Mouse (Mus musculus) left cerebral cortex, adult 8-10 months (tissue): ENCODE results near the gene Mrps9. TPM values are rescaled to one million over a fixed set of nuclear protein-coding genes. Genes with fewer than 3 reads are reported as not detected.
A peak's percentile ranks its signal among the peaks of the same experiment; 100 is the strongest.
"Not testable (repeated sequence)": the region's sequence is repeated elsewhere in the genome, so short reads cannot be mapped to it uniquely, and the experiment has no call there.

Experiments
- DNase-seq, 2 experiments: peaks; one replicate each; pipeline ENCODE4 v3.0.0; 2022; ENCODE audit warnings: low spot score in 2 of 2
- total RNA-seq, 4 experiments: library from RNA; stranded (reverse); gene quantifications; 2 replicates each; pipeline ENCODE4 v1.2.4; 2022

The Mrps9 gene
- total RNA-seq: 10 to 100 TPM; 41.0 to 43.5 (median 41.5) TPM

- DNase-seq: peak; percentile 95 to 97
Observed at GRCm38 (mm10) chr1:42850663-42851397, at the start of gene Mrps9. Mrps9 (plus strand) TSS chr1:42851233.

GRCm38 (mm10) chr1:42813301-42813845 lies 37.7 kb upstream of the Mrps9 start:
- DNase-seq: no peak

GRCm38 (mm10) chr1:42814798-42815619 lies 36.0 kb upstream of the Mrps9 start:
- no peak for DNase-seq

GRCm38 (mm10) chr1:42851398-42851767 lies 350 bp downstream of the Mrps9 start:
- DNase-seq: no peak

GRCm38 (mm10) chr1:42851810-42852209 lies 777 bp downstream of the Mrps9 start:
- DNase-seq: no peak

GRCm38 (mm10) chr1:42864719-42865250 lies 13.8 kb downstream of the Mrps9 start:
- no peak for DNase-seq

- no peak for DNase-seq
Observed at GRCm38 (mm10) chr1:42865336-42865939, 14.4 kb downstream of the Mrps9 start.

GRCm38 (mm10) chr1:42865986-42866385 lies 15.0 kb downstream of the Mrps9 start:
- DNase-seq: no peak

- no peak for DNase-seq
Observed at GRCm38 (mm10) chr1:42867188-42867587, 16.2 kb downstream of the Mrps9 start.

- DNase-seq: peak in 1 of 2 experiments; percentile 58
Observed at GRCm38 (mm10) chr1:42874174-42874573, 23.1 kb downstream of the Mrps9 start.

GRCm38 (mm10) chr1:42875271-42875670 lies 24.2 kb downstream of the Mrps9 start:
- DNase-seq: no peak

GRCm38 (mm10) chr1:42876463-42877093 lies 25.5 kb downstream of the Mrps9 start:
- DNase-seq: no peak

GRCm38 (mm10) chr1:42877264-42877663 lies 26.2 kb downstream of the Mrps9 start:
- no peak for DNase-seq

- DNase-seq: no peak
Observed at GRCm38 (mm10) chr1:42878851-42879250, 27.8 kb downstream of the Mrps9 start.

GRCm38 (mm10) chr1:42882258-42882657 lies 31.2 kb downstream of the Mrps9 start:
- DNase-seq: no peak

GRCm38 (mm10) chr1:42883418-42883817 lies 32.4 kb downstream of the Mrps9 start:
- not testable (repeated sequence) for DNase-seq

- DNase-seq: no peak
Observed at GRCm38 (mm10) chr1:42887835-42888234, 36.8 kb downstream of the Mrps9 start.

GRCm38 (mm10) chr1:42888541-42889349 lies 37.7 kb downstream of the Mrps9 start:
- no peak for DNase-seq

GRCm38 (mm10) chr1:42889421-42889887 lies 38.4 kb downstream of the Mrps9 start:
- DNase-seq: no peak

- DNase-seq: no peak
Observed at GRCm38 (mm10) chr1:42894695-42895094, 43.7 kb downstream of the Mrps9 start.
